Mouse (Mus musculus): ENCODE data around the gene Hist1h2bj.
"Not testable (repeated sequence)": the region's sequence is repeated elsewhere in the genome, so short reads cannot be mapped to it uniquely, and the experiment has no call there.

The Hist1h2bj gene

GRCm38 (mm10) chr13:22040464-22041141, 2.4 kb upstream of the Hist1h2bj start:
- DNase-seq: no peak

GRCm38 (mm10) chr13:22041142-22041536, 1.9 kb upstream of the Hist1h2bj start, which contains the start of gene Hist1h4i:
Hist1h4i (minus strand) TSS chr13:22041362.
- peak; percentile 97 for DNase-seq

GRCm38 (mm10) chr13:22041651-22042567, 1.1 kb upstream of the Hist1h2bj start:
- no peak for DNase-seq

GRCm38 (mm10) chr13:22043503-22044431, 753 bp downstream of the Hist1h2bj start:
- peak; percentile 53 for DNase-seq

- DNase-seq: no peak
These were observed 1.6 kb downstream of the Hist1h2bj start for GRCm38 (mm10) chr13:22044432-22045155.

GRCm38 (mm10) chr13:22045311-22045710, 2.3 kb downstream of the Hist1h2bj start:
- no peak for DNase-seq

GRCm38 (mm10) chr13:22049041-22049440, 6.0 kb downstream of the Hist1h2bj start:
- DNase-seq: no peak

GRCm38 (mm10) chr13:22049737-22050440, 6.9 kb downstream of the Hist1h2bj start:
- no peak for DNase-seq

GRCm38 (mm10) chr13:22050591-22051522, 7.8 kb downstream of the Hist1h2bj start:
- peak; percentile 74 for DNase-seq

GRCm38 (mm10) chr13:22051523-22051859, 8.5 kb downstream of the Hist1h2bj start:
- no peak for DNase-seq

- DNase-seq: no peak
These were observed 10.7 kb downstream of the Hist1h2bj start for GRCm38 (mm10) chr13:22053754-22054153.

- DNase-seq: no peak
These were observed 18.4 kb downstream of the Hist1h2bj start for GRCm38 (mm10) chr13:22061422-22061821.

GRCm38 (mm10) chr13:22063468-22063867, 20.5 kb downstream of the Hist1h2bj start:
- DNase-seq: no peak

GRCm38 (mm10) chr13:22084140-22084539, 41.1 kb downstream of the Hist1h2bj start, which contains the start of gene Vmn1r188:
Vmn1r188 (plus strand) TSS chr13:22084440.
- not testable (repeated sequence) for DNase-seq

Data from cerebellum, adult 9-11 months (tissue).